Mouse (Mus musculus) heart, adult 11 months (tissue): ENCODE measurements at regions not wholly inside any gene's neighbourhood (a gene's known extent, or its start where the extent isn't known, plus 50 kb on each side); places are given as distances from the start of the nearest gene placed in this dataset.

ENCODE experiments used
- DNase-seq: peaks from one replicate; pipeline ENCODE4 v3.0.0; 2022

DNA sequence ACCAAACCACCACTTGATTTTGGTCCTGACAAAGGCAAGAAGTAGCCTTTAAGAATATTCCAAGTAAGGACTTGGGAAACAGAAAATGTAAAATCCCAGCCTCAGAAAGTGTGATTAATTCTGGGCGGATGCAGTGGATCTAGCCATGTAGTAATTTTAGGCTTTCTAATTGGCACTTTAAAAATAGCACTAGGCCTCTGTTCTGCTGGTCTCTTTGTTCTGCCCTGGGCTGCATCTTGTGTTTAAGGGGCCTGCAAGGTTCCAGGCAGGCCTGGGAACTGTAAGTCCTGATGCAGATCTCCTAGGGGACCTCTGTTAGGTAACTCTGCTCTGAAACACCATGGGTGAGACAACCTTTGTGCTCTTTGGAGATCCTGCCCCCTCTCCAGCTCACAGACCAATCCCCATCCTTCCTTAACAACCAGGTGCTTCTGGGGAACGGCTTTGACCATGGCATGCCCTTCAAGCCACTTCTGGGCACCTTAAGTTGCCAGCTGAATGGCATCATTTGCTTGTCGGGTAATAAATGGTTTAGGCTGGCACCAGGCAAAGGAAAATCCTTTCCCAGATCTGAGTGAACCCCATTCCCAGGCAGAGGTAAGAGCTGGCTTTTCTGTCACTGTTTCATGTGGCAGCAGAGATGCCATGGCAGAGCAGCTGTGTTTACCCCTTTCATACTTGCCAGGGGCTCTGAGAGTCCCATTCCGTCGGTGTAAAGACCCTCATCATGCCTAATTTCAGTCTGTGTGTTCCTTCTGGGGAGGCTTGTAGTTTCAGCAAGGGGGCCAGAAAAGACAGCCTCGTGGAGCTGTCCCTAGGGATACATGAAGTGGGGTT lies 115.3 kb upstream of the Peli2 start:
- peak; percentile 78 for DNase-seq

DNA sequence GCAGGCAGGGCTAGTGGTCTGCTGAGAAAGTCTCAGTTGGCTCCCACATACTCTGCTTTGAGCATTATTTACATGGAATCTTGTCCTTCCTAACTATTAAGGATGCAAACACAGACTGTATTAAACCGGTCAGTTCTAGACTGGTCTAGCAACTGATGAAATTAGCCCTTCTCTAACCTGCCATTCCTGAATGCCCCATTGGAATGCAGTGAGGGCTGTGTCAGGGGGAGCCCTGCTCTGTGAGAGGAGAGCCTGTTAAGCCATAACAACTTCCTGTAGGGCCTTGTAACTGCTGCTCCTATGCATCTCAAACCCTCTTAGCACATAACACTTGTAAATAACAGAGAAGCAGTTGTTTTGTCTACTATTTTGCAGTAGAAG lies 114.7 kb upstream of the Peli2 start:
- peak; percentile 48 for DNase-seq

DNA sequence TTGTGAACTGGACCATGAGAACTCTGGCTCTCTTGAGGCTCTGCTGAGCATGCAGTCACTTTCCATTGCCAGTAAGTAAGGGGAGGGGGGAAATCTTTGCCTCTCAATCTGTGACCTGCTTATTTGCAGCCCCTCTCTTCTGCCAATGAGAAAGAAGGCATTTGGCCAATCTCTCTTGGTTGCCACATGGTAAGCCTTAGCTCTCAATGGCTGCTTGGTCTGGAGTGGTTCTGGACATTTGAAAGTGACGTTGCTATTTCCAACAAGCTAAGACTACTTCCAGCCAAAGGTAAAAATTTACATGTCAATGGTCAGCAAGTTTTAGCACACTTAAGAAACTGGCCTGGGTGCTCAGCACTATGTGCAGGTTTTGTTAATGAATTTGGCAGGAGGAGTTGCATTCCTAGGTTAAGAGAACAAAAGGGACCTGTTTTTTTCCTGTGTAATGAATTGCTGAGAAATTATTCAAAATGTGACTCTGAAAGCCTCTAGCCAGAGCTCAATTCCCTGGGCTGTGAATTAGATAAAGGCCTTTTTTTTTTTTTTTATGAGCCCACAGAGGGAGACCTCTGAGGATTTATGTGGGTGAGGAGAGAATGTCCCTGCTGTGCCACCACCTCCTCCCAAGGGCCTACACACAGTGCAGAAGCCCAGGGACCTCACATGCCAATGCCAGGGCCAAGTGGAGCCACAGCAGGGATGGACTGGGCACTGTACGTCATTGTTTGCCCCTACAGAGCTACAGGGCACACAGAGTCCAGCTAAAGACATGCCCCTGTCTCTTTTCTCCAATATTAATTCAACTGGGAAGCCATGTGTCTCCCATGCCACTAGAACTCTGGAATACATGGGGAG lies 108.0 kb upstream of the Peli2 start:
- DNase-seq, result peak; percentile 74

DNA sequence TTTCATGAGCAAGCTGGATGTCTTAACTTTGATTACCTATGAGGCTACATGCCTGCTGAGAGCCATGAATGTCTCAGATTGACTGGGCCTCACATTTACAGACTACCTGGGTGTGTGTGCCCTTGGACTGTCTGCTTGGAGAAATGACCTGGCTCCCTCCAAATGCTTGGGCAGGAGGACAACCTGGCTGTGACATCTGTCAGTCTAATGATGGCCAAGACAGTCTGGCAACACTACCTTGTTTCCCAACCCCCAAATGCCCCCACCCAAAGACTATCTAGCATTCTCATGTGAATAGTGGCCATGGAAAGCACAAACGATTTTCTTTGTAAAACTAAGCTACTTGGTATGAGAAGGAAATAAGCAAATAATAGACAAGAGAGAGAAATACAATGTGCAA lies 107.2 kb upstream of the Peli2 start:
- peak; percentile 42 for DNase-seq

DNA sequence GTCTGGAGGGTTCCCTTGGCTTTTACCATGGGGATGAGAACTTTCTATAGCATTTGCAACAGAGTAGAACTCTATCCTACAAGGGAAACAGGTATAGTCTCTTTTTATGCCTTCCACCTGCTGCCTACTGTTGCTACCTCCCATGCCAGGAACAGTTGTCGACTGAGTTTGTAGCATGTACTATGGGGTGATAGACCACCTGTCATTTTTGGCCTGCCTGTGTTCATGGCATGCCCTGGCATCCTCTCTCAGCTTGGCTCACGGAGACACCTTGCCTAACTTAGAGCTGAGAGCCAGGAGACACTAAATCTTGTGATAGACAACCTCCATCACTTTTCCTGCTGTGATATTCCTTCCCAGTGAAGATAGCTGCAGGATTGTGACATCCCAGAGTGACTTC lies 105.8 kb upstream of the Peli2 start:
- peak; percentile 70 for DNase-seq

DNA sequence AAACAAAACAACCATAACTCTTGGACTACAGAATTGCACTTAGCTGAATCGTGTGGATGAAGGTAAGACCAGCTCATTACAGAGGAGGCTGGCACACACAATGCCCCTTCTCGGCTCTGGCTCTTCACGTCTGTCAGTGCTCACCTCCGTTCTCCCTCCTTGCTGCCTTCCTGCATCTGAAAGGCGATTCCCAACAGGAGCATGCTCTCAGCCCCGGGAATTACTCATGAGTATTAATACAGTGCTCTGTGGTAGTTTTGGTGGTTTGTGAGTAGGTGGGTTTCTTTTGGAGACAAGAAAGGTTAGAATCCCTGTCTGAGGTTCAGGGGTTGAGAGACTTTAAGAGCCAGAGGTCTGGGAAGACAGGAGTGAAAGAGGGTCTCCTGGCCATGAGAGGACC lies 102.7 kb upstream of the Peli2 start:
- DNase-seq, result peak; percentile 57

DNA sequence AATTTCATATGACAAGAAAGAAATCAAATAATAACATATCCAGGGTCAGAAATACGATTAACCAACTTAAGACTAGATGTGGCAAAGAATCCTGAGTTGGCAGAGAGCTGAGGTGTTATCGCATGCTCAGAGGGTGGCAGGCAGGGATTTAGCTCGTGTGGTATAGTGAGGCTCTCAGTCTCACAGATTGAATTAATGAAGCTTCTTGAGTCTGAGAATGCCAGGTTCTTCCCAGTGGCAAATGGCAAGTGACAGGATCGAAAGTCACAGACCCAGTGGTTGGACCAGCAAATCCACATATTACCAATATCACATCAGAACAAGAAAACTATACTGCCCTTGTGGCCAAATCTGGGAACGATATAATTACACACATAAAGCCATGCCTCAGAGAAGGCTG lies 101.3 kb upstream of the Peli2 start:
- DNase-seq, result peak; percentile 64

DNA sequence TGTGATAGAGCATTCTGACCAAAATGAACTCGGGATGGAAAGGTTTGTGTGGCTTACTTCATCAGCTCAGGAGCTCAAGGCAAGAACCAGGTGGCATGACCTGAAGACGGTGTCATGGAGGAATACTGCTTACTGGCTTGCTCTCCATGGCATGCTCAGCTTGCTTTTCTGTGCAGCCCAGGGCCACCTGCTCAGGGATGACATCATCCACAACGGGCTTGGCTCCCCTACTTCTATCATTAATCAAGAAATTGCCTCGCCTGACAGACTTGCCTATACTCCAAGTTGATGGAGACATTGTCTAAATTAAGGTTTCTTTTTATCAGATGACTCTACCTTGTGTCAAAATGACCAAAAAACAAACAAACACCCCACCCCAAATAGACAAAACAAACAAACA lies 98.4 kb upstream of the Peli2 start:
- DNase-seq, result peak; percentile 45

DNA sequence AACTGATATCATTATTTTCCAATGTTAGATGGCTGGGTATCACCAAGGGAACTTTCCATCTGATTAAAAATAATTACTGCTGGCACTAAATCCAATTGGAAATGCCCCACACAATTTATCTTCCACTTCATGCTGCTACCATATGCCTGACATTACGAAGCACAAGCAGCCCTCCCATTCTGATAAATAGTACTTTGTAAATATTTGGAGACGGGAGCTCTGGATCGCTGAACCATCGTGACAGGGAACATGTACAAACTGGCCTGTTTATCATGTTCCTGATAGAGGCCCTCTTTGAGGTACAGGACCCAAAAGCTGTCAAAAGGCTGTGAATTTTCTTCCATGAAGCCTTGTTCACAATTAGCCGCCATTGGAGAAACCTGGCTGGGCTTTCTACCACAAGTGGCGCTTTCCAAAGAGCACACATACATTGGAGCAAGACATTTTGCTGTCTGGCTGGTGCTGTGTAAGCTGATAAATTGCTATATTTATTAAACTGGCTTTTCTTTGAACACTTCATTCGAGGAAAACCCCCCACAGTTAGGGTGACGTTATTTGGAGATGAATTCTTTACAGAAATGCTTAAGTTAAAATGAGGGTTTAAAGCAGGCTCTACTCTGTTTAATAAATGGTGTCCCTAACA lies 96.5 kb upstream of the Peli2 start:
- peak; percentile 21 for DNase-seq

DNA sequence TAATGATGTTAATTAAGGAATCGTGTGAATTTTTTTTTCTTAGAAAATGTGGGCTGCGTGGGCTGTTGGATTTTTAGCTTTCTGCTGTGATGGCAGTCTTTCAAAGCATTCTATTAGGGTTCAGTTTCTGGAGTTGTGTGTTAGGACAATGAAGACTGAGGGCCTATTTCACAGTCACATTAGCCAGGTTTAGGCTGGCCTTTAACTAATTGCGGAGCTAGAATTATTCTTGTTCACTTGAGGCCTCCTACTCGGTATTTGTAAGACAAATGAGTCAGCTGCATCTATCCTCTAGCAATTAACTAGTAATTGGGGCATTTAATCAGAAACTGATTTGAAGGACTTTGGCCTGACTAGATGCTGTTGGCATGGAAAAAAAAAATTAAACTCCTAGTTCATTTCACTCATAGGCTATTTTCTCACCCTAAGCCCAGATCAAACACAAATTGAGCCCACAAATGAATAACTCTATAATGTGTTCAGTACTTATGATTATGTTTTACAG lies 81.3 kb upstream of the Peli2 start:
- peak; percentile 46 for DNase-seq

DNA sequence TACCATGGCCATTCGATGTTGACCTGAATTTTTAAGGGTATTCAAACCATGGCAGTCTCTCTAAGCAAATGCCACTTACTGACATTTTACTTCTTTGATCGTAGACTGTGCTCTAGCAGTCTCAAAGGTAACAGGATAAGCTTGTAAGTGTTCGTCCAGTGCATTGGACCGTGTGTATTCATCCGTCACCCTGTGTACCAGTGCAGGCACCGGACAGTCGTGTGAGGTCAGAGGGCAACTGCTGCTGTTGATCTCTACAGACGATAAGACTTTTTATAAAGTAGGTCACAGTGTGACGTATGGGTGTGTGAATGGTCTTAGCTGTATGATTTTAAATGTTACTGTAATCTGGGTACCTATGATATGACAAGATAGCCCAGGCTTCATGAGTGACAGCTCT lies 74.5 kb upstream of the Peli2 start:
- no peak for DNase-seq

DNA sequence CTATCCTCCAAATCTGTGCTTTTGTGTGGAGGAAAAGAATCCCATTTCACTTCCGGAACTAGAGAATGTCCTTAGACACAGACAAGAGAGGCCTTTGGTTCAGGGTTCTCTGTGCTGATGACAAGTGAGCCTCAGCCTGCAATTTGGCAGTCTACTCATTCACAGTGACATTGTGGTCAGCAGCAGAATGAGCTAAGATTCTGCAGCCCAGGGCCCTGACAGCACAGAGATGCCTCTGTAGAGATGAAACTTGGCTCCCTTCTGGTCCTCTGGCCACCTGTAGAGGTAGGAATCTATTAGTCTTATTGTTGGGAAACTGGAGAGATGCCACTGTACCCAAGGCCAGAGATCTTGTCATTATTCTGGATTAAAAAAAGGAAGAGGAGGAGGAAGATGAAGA lies 73.8 kb upstream of the Peli2 start:
- peak; percentile 73 for DNase-seq

DNA sequence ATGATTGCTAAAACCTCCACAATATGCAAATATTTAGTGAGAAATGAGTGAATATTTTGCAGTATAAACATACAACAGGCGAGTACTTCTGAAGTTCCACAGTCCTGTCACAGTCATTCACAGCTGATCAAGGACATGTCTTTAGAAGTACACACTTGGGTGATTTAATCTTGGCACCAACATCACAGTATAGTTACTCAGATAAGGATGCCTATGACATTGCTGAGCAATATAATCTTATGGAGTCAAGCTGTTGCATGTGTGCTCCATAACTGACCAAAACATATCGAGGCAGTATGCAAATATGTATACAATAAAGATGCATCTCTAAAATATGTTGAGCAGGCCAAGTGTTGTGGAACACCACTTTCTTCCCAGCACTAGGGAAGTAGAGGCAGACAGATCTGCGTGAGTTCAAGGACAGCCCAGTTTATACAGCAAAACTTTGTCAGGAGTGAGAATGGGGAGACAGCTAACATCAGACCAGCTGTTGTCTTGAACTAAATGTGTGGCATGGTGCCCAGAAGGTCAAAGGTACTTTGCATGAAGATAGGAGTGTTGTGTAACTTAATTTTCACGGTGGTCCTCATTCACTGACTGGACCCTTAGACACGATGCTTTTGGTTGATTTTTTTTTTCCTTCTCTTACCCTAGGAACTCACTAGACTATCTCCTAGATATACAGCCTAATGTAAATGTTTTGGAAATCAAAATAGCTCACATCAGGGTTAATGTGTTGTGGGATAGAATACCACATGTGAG lies 70.7 kb upstream of the Peli2 start:
- DNase-seq, result peak; percentile 85

DNA sequence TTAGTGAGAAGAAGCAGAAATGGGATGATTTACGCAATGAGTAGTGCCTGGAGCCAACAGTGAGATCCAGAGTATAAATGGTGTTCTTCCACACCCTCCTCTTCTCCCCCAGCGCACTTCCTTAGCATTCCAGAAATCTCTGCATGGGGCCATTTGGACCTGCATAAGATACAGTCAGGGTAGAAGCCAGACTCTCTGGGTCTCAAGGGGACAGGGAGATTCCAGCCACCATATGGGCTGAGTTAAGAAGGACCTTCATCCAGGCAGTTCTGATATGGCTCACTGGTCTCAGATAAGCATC lies 70.2 kb upstream of the Peli2 start:
- peak; percentile 96 for DNase-seq

DNA sequence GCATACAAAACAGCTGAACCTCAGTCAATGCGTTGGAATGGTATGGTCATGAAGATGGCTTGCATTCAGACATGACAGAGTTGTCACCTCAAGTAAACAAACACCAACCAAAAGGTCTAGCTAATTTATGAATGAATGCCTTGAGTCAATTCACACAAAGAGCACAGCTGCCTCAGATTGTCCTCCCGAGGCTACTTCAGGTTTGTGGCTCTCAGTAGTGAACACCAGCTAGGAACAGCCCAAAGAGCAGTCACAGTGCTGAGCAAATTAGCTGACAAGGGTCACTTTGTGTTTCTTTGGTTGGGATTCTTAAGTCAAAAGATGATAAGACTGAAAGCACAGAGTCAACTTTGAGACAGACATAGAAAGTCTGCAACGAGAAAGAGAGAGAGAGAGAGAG lies 68.7 kb upstream of the Peli2 start:
- DNase-seq, result peak; percentile 19

DNA sequence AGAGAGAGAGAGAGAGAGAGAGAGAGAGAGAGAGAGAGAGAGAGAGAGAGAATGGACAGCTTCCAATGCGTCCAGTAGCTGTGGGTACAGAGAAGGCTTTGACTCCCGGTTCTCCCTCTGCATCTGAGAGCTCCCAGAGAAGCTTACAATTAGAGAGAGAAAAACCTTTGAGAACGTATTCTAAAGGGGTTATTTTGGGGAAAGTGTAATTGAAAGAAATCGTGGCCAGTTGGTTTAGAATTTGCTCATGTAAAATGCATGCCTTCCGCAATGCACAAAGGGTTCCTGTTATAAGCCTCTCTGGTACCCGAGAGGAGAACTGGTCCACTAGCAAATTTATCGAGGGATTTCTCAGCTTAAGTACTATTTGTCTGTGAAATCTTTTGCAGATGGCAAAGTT lies 68.2 kb upstream of the Peli2 start:
- peak; percentile 50 for DNase-seq

DNA sequence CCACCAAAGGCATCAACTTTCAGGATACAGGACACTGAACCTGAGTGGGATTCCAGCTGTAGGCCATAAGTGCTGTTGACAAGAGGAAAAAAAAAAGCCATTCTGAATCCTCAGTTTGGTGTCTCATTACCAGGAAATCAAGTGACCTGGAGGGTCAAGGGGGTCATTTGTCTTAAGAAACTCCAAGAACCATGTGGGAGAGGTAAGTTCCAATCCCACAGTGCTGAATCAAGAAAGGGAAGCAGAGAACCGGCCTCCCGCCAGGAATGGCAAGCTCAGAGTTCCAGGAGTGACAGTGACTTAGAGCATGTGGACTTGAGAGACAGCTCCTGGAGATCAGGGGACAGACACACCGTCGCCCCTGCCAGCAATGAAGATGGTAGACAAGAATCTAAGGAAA lies 67.5 kb upstream of the Peli2 start:
- DNase-seq, result peak; percentile 64

DNA sequence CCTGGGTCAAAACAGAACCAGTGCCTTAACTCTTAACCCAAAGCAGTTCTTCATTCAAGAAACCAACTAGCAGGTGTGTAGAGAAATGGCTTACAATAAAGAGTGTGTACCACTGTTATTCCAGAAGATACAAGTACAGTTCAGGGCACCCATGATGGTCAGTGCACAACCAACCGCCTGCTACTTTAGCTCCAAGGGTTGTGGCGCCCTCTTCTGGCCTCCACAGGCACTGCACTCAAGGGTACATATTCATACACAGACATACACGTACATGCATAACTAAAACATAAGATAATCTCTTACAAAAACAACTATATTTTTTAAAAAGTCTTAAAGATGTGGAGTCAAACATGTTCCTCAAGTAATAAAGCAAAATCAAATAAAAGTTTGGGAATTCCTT lies 65.9 kb upstream of the Peli2 start:
- DNase-seq, result peak; percentile 71

DNA sequence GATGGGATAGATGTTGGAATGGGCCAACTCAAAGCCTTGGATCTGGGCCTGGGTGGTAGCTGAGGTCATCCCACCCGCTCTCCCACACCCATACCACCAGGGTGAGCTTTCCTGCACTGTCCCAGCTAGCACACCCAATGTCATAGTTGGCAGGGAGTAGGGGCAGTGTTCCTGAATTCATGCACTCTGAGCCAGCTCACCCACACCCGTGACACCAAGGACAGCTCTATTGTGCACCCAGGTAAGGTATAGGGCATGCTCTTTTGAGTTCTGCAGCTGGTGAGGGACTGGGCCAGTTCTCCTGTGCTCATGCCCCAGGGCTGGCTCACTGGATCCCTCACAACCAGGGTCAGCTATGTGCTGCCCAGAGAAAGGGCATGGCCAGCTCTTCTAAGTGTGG lies 64.8 kb upstream of the Peli2 start:
- peak; percentile 92 for DNase-seq

DNA sequence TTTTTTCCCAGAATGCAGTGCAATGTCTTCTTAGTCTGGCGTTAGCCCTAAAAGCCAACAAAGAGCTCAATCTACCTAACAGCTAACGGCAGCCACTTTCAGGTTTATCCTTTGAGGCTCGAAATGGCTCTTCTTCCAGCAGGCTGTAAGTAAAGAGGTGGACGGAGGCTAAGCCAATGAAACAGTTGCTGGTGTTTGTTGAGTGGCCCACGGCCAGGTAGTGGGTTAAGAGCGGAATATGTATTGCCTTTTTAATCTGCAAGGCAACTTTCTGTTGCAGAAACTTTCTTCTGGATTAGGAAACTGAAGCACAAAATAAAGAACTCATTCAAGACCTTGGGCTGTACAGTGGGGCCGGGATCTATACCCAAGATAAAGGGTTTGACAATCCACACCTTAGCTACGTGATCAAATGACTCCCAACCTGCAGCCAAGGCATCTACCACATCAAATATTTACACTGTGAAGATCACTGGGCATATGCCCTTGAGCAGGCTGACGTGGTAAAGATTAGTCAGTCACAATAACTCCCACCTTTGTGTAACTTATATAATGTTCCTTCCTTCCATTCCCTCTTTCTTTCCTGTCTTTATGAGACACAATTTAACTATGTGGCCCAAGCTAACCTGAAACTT lies 62.3 kb upstream of the Peli2 start:
- peak; percentile 85 for DNase-seq

DNA sequence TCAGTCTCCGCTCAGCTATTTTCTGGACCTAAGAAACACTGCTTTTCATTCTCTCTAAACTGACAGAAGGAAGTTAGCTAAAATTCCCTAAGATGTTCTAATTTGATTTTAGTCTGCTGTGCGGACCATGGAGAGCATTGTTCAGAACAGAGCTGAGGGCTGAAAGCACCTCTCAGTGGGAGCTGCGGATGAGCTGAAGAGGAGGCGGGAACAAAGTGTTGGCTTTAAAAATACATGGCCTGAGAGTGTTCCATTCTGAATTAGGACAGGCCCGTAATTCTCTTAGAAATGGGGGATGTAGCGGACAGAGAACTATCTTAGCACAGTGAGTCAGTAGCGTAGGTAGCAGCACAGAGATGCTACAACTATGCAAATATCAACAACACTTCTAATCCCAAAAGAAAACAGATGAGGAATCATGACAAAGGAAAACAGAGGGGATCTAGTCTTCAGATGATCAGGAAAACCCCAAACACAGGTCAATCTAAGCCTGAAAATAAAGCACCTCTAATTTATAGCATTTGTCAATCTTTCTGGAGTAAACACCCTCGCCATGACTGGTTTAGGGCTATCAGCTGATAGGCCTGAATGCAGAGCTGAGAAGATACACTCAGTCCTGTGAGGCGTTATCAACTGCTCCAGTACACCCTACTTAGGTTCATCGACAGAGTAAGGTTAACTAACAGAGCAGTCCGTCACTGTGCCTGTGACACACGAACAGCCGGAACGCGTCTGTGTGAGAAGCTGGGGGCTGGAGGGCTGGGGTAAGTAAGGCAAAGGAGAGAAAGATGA lies 60.8 kb upstream of the Peli2 start:
- DNase-seq, result peak; percentile 55

DNA sequence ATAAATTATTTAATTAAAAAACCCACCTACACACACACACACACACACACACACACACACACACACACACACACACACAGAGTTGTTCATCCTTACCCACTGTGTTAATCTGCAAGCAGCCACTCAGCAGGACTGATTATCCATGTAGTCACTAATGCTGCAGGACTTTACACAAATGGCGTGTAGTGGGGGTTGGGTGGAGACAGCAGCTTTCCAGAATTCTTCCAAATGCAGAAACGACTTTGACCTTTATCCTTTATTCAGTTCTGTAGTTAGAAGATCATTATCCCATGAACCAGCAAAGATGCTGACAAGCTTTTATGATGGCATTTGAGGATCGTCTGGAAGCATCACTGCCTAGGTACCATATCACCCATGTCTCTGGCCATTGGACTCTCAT lies 52.0 kb upstream of the Peli2 start:
- DNase-seq, result peak; percentile 40
